Mouse (Mus musculus) brown adipose tissue, adult 24 weeks (tissue): Measurements from ENCODE around the gene Tmem114. TPM values are rescaled to one million over a fixed set of nuclear protein-coding genes. Genes with fewer than 3 reads are reported as not detected.

Experiments used
- H3K27ac ChIP-seq: fragments of 200-500 bp; replicated peaks from 2 replicates; pipeline ENCODE4 v1.5.1; 2012; ENCODE audit warnings: low read depth, mild to moderate bottlenecking, low read length
- H3K4me1 ChIP-seq: fragments of 200-500 bp; 2 replicates; pipeline ENCODE4 v1.6.1; 2012; ENCODE audit warnings: low read length, mixed read lengths; ENCODE audit not compliant: control insufficient read depth, insufficient read depth, insufficient read length
- H3K4me3 ChIP-seq: fragments of 200-500 bp; 2 replicates; pipeline ENCODE4 v1.5.1; 2012; ENCODE audit warnings: low read depth, mild to moderate bottlenecking, low read length, moderate library complexity; ENCODE audit not compliant: insufficient read depth
- polyA plus RNA-seq: library from polyadenylated mRNA; stranded (reverse); fragments of >200 nt; gene quantifications from 2 replicates; pipeline ENCODE4 v1.2.4, GENCODE M21; 2012; ENCODE audit not compliant: missing spikeins, insufficient read depth, insufficient read length

Tmem114 gene
- polyA plus RNA-seq, 1 experiment, result not detected

DNA sequence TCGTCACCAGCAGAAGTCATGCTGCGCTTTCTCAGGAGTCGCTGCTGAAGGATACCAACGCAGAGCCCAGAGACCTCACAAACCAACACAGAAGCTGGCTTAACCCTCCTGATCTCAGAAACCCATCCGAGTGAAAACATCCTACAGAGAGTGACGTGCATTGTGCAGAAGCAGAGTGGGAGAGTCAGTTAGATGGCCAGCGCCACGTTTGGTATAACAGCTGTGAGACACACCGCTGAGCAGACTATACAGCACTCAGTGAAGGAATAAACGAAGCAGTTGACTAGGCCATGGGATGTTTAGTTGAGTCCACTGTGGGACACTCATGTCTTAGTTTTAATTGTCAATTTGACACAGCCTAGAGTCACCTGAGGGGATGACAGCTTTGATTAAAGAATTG is 40.2 kb downstream of the Tmem114 start:
- Histone ChIP-seq H3K27ac (no peak overlapping the region), H3K4me3 (no peak overlapping the region), H3K4me1 (no peaks in the 10 kb centered on the region)

DNA sequence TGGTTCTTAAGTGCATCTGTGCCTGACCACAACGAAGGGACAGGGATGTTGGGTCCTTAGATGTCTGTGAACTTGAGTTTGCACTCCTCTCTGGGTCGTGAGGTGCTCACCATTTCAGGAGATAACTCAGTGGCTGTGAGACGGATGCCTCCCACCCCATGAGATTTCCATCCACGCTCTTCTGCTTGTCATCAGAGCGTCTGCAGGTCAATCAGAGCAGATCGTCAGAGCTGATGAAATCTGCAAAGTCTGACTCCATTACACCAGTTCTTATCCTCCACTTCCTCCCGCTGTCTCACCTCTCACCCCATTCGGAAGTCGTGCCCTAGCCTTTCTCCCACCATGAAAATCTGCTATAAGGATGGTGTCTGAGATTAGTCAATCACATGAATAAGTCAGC is 41.5 kb downstream of the Tmem114 start:
- no peak overlapping the region for H3K27ac ChIP-seq
- H3K4me3 ChIP-seq, result no peak overlapping the region
- no peaks in the 10 kb centered on the region for H3K4me1 ChIP-seq

DNA sequence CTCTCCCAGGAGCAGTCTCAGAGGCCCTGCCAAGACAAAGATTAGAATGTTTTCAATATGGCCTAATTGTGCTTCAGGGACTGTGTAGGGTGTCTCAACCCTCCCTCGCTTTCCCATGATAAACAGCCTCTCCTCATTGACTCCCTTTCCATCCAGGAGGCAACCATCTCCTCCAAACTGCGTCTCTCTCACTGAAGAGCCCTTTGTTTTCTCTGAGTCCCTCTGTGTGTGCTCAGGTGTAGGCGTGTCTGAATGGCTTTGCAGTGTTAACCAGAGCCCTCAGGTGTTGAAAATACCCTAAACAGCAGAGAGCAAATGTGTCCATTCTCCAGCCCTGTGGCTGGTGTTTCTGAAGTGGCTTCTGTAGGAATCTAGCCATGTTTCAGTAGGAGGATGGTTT is 61.9 kb downstream of the Tmem114 start:
- Histone ChIP-seq H3K27ac (no peak overlapping the region), H3K4me3 (no peak overlapping the region), H3K4me1 (no peaks in the 10 kb centered on the region)

Other genes with a start within 250 kb of the Tmem114 start
- gene Mettl22, start 45.7 kb upstream of the Tmem114 start, polyA plus RNA-seq, result 37.7 and 51.5 TPM in 2 replicates
- 0.54 and 1.7 TPM in 2 replicates for gene Abat, start 88.3 kb upstream of the Tmem114 start, polyA plus RNA-seq
- 61.6 and 62.0 TPM in 2 replicates for gene Pmm2, start 212.5 kb upstream of the Tmem114 start, polyA plus RNA-seq
- gene Tmem186, start 212.6 kb upstream of the Tmem114 start, polyA plus RNA-seq, result 16.5 and 19.7 TPM in 2 replicates
- 88.4 and 130 TPM in 2 replicates for gene Carhsp1, start 247.0 kb upstream of the Tmem114 start, polyA plus RNA-seq